Mouse (Mus musculus) liver, postnatal 0 days (tissue): ENCODE measurements around the gene Extl1. TPM values are rescaled to one million over a fixed set of nuclear protein-coding genes. Genes with fewer than 3 reads are reported as not detected.
"Not testable (repeated sequence)": the region's sequence is repeated elsewhere in the genome, so short reads cannot be mapped to it uniquely, and the experiment has no call there.

Experiments used
- ATAC-seq: fragments of 200-750 bp; cut with Nextera tagmentation; 2 replicates; pipeline ENCODE4 v1.8.0; 2017; ENCODE audit warnings: mild to moderate bottlenecking, moderate library complexity
- DNase-seq: peaks from one replicate; pipeline ENCODE4 v3.0.0-alpha.2; 2016
- H3K27ac ChIP-seq: fragments of 300-500 bp; sonication (generic); 2 replicates; pipeline ENCODE4 v1.5.1; 2014; ENCODE audit warnings: antibody characterized with exemption, moderate library complexity, mild to moderate bottlenecking, low read depth
- H3K27me3 ChIP-seq: fragments of 300-500 bp; sonication (generic); 2 replicates; pipeline ENCODE4 v1.6.1; 2014; ENCODE audit warnings: low read length, control low read depth, mixed read lengths; ENCODE audit not compliant: insufficient read depth
- H3K36me3 ChIP-seq: fragments of 300-500 bp; sonication (generic); replicated peaks from 2 replicates; pipeline ENCODE4 v1.6.1; 2014; ENCODE audit warnings: mild to moderate bottlenecking, control low read depth, low read length, moderate library complexity, mixed read lengths; ENCODE audit not compliant: insufficient read depth
- H3K4me1 ChIP-seq: fragments of 300-500 bp; sonication (generic); 2 replicates; pipeline ENCODE4 v1.6.1; 2014; ENCODE audit warnings: antibody characterized with exemption, mild to moderate bottlenecking, control low read depth; ENCODE audit not compliant: insufficient read depth
- H3K4me2 ChIP-seq: fragments of 300-500 bp; sonication (generic); 2 replicates; pipeline ENCODE4 v1.6.1; 2014; ENCODE audit warnings: low read depth, mild to moderate bottlenecking, low read length, moderate library complexity, mixed read lengths
- H3K4me3 ChIP-seq: fragments of 300-500 bp; sonication (generic); 2 replicates; pipeline ENCODE4 v1.5.1; 2014; ENCODE audit warnings: low read depth, low read length
- H3K9ac ChIP-seq: fragments of 300-500 bp; sonication (generic); replicated peaks from 2 replicates; pipeline ENCODE4 v1.6.1; 2014; ENCODE audit warnings: mild to moderate bottlenecking, moderate library complexity
- H3K9me3 ChIP-seq: fragments of 300-500 bp; sonication (generic); 2 replicates; pipeline ENCODE4 v1.6.1; 2016; ENCODE audit warnings: mild to moderate bottlenecking, control low read depth, low read length, mixed read lengths
- CTCF ChIP-seq: sonication (generic); IDR thresholded peaks from 2 replicates; pipeline ENCODE4 v1.5.1; 2016; ENCODE audit warnings: antibody characterized with exemption, low read depth
- EP300 ChIP-seq: IDR thresholded peaks from 2 replicates; pipeline ENCODE4 v1.6.1; 2016; ENCODE audit warnings: antibody characterized with exemption, low read depth, mild to moderate bottlenecking
- WGBS: fragments of 180-500 bp; shearing (Covaris S2); extraction: QIAGEN DNeasy Blood & Tissue Kit; methylation state at CpG from one replicate; pipeline ENCODE4 v1.1.7; 2014; ENCODE audit not compliant: insufficient replicate concordance; 5-methylcytosine and 5-hydroxymethylcytosine counted together
- polyA plus RNA-seq: library from polyadenylated mRNA; unstranded; fragments of >200 nt; fragmentation: Nextera tagmentation; extraction: Ambion mirVana; gene quantifications from 2 replicates; pipeline ENCODE4 v1.2.1, GENCODE M21; 2015

The Extl1 gene
- 0.20 and 0.33 TPM in 2 replicates for polyA plus RNA-seq

DNA sequence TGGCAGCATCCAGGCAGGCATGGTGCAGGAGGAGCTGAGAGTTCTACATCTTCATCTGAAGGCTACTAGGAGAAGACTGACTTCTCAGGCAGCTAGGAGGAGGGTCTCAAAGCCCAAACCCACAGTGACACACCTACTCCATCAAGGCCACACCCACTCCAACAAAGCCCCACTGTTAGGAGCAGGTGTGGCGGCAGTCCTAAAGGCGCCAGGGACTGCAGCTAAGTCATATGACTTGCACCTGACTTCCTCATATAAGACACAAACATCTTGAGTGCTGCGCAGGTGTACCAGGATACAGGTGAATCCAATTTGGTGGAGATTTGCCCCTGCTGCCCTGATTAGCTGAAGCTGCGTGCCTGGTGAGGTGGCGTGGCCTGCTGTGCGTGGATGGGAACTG is at the start of gene Extl1:
Gene Extl1 (minus strand): TSS at position 101 of the 400 bp plus-strand sequence.
- H3K4me1 ChIP-seq, H3K4me2 ChIP-seq, H3K4me3 ChIP-seq, H3K9ac ChIP-seq, H3K27ac ChIP-seq, ATAC-seq, H3K27me3 ChIP-seq, H3K9me3 ChIP-seq, DNase-seq, H3K36me3 ChIP-seq: not testable (repeated sequence)
- 100% methylated on average over 2 of the region's 6 CpGs for WGBS

DNA sequence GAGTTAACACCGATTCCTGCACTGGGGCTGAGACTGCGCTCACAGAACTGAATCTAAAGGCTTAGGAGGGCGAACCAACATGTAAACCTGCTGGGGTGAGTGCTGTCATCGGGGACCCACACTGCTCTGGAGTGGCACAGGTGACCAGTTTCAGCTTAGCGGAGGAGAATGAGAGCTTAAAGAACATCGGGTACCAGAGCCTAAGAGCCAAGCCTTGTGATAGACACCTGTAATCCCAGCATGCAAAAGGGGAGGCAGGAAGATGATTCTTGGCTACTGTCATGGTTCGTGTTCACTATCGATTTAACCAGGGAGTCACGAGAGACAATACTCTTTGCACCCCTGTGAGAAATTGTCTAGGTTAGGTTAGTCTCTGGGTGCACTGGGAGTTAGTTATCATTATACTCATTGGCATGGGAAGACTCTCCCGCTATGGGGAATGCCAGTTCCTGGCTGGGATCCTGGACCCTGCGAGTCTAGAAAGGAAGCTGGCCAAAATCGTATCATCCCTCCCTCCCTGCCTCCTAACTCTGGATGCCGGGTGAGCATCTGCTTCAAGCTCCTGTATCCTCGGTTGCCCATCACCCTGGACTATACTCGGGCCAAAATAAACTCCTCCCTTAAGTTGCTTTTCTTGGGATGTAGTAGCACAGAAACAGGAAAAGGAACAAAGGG is 49.2 kb upstream of the Extl1 start:
- TF ChIP-seq EP300 = no peak
- TF ChIP-seq CTCF = no peak
- Histone ChIP-seq H3K9me3 (no peaks in the 10 kb centered on the region), H3K36me3 (no peaks in the 10 kb centered on the region), H3K9ac (no peak overlapping the region), H3K4me1 (no peaks in the 10 kb centered on the region), H3K27ac (no peak overlapping the region), H3K4me3 (no peak overlapping the region), H3K4me2 (no peak overlapping the region), H3K27me3 (no peaks in the 10 kb centered on the region)
- ATAC-seq (no peak), DNase-seq (no peak)
- WGBS = 81% methylated on average over 15 of the region's 15 CpGs

DNA sequence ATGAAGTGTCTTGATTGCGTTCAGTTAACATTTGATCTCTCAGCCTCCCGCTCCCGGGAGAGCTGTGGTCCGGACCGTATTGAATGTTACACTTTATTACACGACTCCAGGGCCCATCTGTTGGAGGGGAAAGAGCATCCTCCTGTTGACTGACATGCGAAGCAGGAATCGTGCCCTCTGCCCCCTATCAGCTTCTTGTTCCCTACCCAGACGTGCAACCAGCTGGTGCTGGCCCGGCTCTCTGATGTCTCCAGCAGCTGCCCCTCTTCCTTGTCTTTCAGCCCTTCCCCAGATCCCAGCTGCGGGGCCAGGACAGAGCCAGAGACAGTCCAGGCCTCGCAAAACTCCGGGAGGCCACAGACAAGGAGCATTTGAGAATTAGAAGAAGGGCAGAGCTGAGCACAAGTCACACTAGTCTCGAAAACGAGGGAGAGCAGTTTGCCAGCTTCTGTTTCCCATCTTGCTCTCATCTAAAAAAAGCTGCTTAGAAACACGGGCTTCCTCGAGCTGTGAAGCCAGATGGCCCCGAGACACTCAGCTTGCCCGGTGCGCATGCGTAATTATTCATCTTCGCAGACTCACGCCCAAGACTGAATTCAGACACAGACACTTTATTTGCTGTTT is 46.8 kb upstream of the Extl1 start:
- Histone ChIP-seq H3K4me2 (no peak overlapping the region), H3K4me1 (no peaks in the 10 kb centered on the region), H3K36me3 (no peaks in the 10 kb centered on the region; the same call in 1 of the 2 replicates), H3K4me3 (no peak overlapping the region), H3K27ac (no peak overlapping the region), H3K27me3 (no peaks in the 10 kb centered on the region), H3K9ac (no peak overlapping the region), H3K9me3 (no peaks in the 10 kb centered on the region)
- no peak for TF ChIP-seq EP300
- TF ChIP-seq CTCF = no peak
- ATAC-seq (no peak), DNase-seq (no peak)
- 64% methylated on average over 23 of the region's 23 CpGs for WGBS

DNA sequence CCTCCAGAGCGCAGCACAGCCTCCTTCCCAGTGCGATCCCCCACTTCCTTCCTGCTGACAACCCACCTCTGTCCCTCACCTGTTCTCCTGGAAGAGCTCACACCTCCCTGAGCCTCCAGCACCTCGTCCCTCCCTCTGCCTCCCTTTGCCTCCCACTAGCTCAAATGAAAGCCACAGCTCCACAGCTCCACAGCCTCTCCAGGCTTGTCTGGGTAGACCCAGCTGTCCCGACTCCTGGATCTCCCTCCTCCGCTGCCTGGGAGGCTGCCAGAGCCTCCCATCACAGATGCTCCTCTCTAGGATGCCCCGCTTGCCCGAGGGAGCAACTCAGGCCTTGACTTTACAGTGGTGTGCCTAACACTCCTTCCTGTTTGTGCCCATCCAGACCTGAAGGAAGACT is 41.4 kb upstream of the Extl1 start:
- Histone ChIP-seq H3K4me3 (no peak overlapping the region), H3K9ac (no peak overlapping the region), H3K9me3 (no peaks in the 10 kb centered on the region), H3K36me3 (peaks cover 21% of the 10 kb centered on the region), H3K4me1 (no peaks in the 10 kb centered on the region), H3K27ac (no peak overlapping the region), H3K27me3 (no peaks in the 10 kb centered on the region), H3K4me2 (no peak overlapping the region)
- WGBS = 79% methylated on average over 7 of the region's 7 CpGs
- no peak for ATAC-seq
- TF ChIP-seq EP300 (no peak), CTCF (no peak)
- no peak for DNase-seq

DNA sequence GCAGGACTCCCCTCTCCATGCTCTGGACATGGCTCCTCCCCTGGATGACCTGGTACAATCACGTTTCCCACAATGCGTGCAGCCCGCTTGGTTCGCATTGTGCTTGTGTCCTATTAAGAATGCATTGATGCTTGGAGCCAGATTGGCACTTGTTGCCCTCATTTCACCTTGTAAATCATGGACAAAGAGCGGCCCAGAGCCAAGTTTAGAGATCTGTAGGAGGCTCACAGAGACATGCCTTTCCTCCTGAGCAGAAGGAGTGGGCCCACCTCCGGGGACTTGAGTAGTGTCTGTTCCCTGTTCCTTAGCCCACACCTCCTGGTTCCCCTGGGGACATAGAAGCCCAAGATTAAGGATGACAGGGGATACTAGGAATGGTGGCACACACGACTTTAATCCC is 40.3 kb upstream of the Extl1 start:
- Histone ChIP-seq H3K27ac (no peak overlapping the region), H3K4me3 (no peak overlapping the region), H3K4me1 (no peaks in the 10 kb centered on the region), H3K27me3 (no peaks in the 10 kb centered on the region), H3K36me3 (peaks cover 27% of the 10 kb centered on the region), H3K4me2 (no peak overlapping the region), H3K9ac (no peak overlapping the region), H3K9me3 (no peaks in the 10 kb centered on the region)
- DNase-seq = no peak
- ATAC-seq = no peak
- 87% methylated on average over 7 of the region's 7 CpGs for WGBS
- TF ChIP-seq EP300 (no peak), CTCF (no peak)

DNA sequence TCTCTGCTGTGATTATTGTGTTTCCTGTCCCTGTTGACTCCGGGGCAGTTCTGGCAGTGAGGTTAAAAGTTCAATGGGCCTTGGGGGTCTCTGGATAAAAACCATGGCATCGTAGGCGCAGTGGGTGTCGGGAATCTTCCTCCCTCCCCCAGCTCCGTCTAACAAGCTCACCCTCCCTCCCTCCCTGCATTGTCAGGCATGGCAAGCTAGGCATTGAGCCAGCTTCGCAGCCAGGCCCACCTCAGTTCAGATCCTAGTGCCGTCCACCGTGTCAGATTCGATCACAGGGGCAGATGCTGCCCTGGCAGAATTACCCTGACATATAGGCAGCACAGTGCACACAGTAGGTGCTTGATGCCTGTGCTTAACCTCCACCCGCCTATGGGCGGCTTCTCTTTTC is 38.3 kb upstream of the Extl1 start:
- Histone ChIP-seq H3K4me1 (no peaks in the 10 kb centered on the region), H3K9me3 (no peaks in the 10 kb centered on the region), H3K4me2 (no peak overlapping the region), H3K27ac (no peak overlapping the region), H3K36me3 (peaks cover 30% of the 10 kb centered on the region), H3K4me3 (no peak overlapping the region), H3K9ac (no peak overlapping the region), H3K27me3 (no peaks in the 10 kb centered on the region)
- TF ChIP-seq CTCF = no peak
- no peak for TF ChIP-seq EP300
- WGBS = 79% methylated on average over 11 of the region's 11 CpGs
- no peak for ATAC-seq
- DNase-seq = no peak
